Mouse (Mus musculus) thymus, adult 2 months (tissue): ENCODE results near the gene Ift172.

Source experiments
- CTCF ChIP-seq: fragments of 200-500 bp; IDR thresholded peaks from 2 replicates; pipeline ENCODE4 v1.5.1; 2012; ENCODE audit warnings: mild to moderate bottlenecking, control low read depth, low read length, moderate library complexity, borderline replicate concordance; ENCODE audit not compliant: control insufficient read depth, poor library complexity, insufficient read depth; ENCODE audit errors: extremely low read depth
- POLR2A ChIP-seq: fragments of 200-500 bp; IDR thresholded peaks from 2 replicates; pipeline ENCODE4 v1.6.1; 2012; ENCODE audit warnings: mild to moderate bottlenecking, low read length, control low read depth, moderate library complexity; ENCODE audit not compliant: control insufficient read depth, poor library complexity, insufficient read depth; ENCODE audit errors: extremely low read depth

DNA sequence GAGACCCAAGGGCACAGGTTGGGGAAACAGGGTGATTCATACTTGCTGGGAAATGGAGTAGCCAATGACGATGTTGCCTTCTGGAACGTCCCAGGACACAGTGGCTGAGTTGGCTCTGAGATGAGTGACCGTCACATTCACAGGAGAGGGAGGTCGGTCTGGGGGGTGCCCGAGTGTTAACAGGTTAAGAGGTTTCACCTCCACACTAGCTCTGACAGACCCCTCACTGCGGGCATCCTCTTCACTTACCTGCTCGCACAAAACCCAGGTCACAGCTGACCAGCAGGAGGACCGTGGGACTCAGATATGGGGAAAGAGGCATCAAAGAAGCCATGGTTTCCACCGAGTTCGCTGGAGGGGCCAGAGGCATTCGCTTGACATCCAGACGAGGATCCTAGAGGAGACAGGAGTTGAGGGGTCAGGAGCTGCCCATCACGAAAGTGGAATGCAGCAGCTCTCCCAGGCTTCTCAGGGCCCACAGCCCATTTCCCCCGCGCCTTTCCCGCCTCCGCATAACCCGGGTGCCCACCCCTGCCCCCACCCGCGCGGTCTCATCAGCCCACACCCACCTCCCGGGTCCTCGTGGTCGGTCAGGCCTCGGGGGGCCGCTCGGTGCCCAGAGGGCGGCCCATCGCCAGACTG is 4.2 kb upstream of the Ift172 start:
- TF ChIP-seq CTCF: no peak
- TF ChIP-seq POLR2A: no peak
